Mouse (Mus musculus) C3H10T1/2 (cell line): Measurements from ENCODE around the gene Srarp. TPM values are rescaled to one million over a fixed set of nuclear protein-coding genes. Genes with fewer than 3 reads are reported as not detected.

Source experiments
- polyA plus RNA-seq, 2 experiments: library from polyadenylated mRNA; unstranded; fragments of >200 nt; fragmentation: generic; extraction: Trizol; gene quantifications; one replicate each; pipeline ENCODE4 v1.2.1; 2012; ENCODE audit warnings: missing spikeins in 2 of 2

The Srarp gene
- not detected for polyA plus RNA-seq

DNA sequence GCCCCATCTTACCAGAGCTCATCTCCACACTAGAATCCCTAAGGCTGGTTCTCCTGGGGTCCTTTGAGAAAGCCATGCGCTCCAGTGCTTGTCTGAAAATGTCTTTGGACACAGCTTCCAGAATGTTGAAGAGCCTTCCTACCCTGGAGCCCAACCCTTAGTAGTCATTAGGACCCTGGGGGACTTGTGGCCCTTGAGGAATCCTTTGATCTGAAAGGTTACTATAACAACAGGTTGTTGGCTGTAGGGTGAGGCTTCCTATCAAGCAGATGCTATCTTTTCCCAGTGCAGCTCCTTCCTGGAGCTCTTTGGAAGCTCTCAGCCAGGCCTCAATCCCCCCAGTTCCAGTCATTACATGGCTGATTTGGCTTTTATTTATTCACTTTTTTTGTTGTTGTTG is at the start of gene Srarp:
Gene Srarp (minus strand): TSS at position 132 of the 400 bp plus-strand sequence.

DNA sequence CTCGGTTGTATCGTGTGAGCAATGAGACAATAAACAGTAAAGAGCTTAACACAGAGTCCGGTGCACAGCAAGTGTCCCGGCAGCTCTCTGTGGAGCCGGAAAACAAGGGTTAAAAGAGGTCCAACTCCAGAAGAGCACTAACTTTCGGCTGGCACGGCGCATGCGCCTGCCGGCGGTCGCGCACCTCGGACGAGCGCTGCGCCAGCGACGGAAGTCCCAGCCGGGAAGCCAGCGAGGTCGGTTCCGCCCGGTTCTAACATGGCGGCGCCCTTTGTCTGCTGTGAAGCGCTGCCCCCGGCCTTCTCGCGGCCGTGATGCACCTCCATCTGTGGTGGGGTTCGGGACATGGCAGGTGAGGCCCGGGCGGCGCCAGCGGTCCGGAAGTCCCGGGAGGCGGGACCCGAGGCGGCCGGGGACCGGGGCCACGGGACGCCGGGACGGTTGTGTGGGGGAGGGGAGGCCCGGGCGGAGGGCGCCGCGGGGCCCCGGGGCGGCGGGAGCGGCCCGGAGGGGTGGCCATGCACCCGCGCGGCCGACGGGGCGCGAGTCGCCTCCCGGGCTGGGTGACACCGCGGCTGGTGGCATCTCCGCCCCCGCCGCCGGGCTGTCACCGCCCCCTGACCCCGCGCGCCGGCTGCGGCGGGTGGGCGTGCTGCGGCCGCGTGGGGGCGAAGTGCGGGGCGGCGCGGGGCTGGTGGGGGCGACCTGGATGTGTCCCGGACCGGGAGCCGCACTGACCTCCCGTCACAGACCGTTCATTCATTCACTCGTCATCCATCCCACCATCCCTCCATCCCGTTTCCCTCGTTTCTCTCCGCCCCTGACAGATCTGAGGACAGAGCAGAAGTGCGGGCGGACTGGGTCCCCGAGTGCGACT is 8.8 kb upstream of the Srarp start, which contains the start of gene Zbtb17:
Gene Zbtb17 (plus strand): TSS at position 204 of the 877 bp plus-strand sequence.

DNA sequence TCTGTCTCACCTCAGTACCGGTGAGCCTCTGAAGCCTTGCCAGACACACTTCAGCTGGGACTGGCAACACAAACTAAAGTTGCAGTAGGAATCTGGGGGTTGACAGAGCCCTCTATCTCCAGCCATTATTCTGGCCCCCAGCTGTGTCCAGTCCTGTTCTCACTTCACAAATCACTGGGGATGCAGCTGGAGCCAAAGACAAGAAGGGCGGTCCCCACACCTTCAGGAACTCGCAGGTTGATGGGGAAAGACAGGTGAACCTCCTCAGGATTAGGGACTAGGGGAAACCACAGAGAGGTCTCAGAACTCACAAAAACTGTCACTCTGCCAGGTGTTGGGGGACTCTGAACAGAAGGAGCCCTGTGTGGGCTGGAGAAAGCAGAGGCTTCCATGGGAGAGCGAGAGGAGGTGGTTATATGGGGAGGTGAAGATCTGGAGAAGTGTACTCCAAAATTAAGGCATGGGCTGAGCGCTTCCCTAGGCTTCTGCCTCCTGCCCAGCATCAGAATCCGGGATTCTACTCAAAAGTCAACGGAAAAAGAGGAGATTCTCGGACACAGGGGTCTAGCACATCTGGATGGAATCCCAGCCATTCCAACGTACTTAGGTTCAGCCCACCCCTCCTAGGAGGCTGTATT is 15.6 kb downstream of the Srarp start, which contains the start of gene Hspb7:
Gene Hspb7 (plus strand): TSS at position 588 of the 638 bp plus-strand sequence.

DNA sequence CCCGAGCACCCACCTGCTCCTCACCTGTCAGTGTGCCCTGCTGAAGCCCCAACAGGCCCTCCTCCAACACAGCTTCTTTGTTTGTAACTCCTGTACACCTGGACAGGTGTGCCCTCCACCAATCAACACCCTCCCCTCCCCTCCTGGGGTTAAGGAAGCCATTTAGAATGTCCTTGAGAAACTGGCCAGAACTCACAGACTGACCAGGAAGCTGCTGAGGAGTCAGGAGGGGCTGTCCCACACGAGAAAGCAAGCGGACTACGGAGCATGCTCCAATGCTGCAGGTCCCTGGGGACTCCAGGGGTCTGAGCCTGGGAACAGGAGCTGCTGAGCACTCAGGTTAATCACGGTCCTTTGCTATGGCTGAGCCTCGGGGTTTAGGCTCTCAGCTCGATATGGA is 20.0 kb downstream of the Srarp start, which contains the start of gene Clcnkb:
Gene Clcnkb (minus strand): TSS at position 91 of the 400 bp plus-strand sequence.

DNA sequence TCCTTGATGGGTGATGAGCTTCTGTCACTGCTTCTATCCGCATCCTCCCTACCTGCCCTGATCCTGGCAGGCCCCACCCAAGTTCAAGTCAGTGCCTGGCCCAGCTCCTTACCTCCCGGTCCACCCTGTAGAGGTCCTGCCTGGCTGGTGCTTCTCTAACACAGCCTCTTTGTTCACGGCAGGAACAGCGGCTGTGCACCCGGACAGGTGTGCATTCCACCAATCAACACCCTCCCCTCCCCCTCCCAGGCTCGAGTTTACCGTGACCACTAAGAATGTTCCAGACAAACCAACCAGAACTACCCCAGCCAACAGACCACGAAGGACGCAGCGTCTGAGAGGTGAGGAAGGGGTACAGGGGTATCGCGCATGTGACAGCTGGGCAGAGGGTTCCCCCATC is 37.4 kb downstream of the Srarp start, which contains the start of gene Clcnka:
Gene Clcnka (minus strand): TSS at position 180 of the 400 bp plus-strand sequence.

Other genes starting within 250 kb of the Srarp start
- 1 to 10 TPM in 1 of 2 experiments, under 1 TPM in 1; 0.22 to 1.8 TPM for gene Rsg1, start 222.1 kb downstream of the Srarp start, polyA plus RNA-seq
- 10 to 100 TPM; 13.7 to 46.9 TPM for gene Arhgef19, start 196.6 kb downstream of the Srarp start, polyA plus RNA-seq
- gene Epha2, start 134.9 kb downstream of the Srarp start, polyA plus RNA-seq, result 10 to 100 TPM; 13.2 to 14.1 TPM
- under 1 TPM; 0.02 to 0.85 TPM for gene Fam131c, start 67.9 kb downstream of the Srarp start, polyA plus RNA-seq
- gene Clcnka, start 37.4 kb downstream of the Srarp start, polyA plus RNA-seq, result not detected
- gene Clcnkb, start 20.1 kb downstream of the Srarp start, polyA plus RNA-seq, result under 1 TPM; 0.05 TPM
- under 1 TPM; 0.17 to 0.20 TPM for gene Hspb7, start 15.3 kb downstream of the Srarp start, polyA plus RNA-seq
- 10 to 100 TPM; 17.6 to 22.3 TPM for gene Zbtb17, start 8.5 kb upstream of the Srarp start, polyA plus RNA-seq
- 10 to 100 TPM in 1 of 2 experiments, 1 to 10 TPM in 1; 1.1 to 11.3 TPM for gene Spen, start 102.5 kb upstream of the Srarp start, polyA plus RNA-seq
- 10 to 100 TPM; 11.7 to 20.0 TPM for gene Fblim1, start 170.0 kb upstream of the Srarp start, polyA plus RNA-seq
- gene Tmem82, start 182.5 kb upstream of the Srarp start, polyA plus RNA-seq, result under 1 TPM; 0.07 to 0.98 TPM
- gene Slc25a34, start 187.7 kb upstream of the Srarp start, polyA plus RNA-seq, result 1 to 10 TPM in 1 of 2 experiments, under 1 TPM in 1; 0.83 to 3.1 TPM
- gene Plekhm2, start 228.8 kb upstream of the Srarp start, polyA plus RNA-seq, result 10 to 100 TPM in 1 of 2 experiments, 1 to 10 TPM in 1; 8.2 to 16.1 TPM
- 1 to 10 TPM in 1 of 2 experiments, under 1 TPM in 1; 0.56 to 4.0 TPM for gene Rsc1a1, start 249.5 kb upstream of the Srarp start, polyA plus RNA-seq